Mouse (Mus musculus): ENCODE measurements around the gene Ahsa1.
"Not testable (repeated sequence)": the region's sequence is repeated elsewhere in the genome, so short reads cannot be mapped to it uniquely, and the experiment has no call there.

Ahsa1 gene

GRCm38 (mm10) chr12:87266108-87266826 lies at the start of gene Ahsa1, which contains the start of gene Vipas39:
Gene Ahsa1, plus strand, starts transcription at chr12:87266479.
Gene Vipas39, minus strand, starts transcription at chr12:87266256.
- DNase-seq, result peak; percentile 98

GRCm38 (mm10) chr12:87217596-87217995 lies 48.7 kb upstream of the Ahsa1 start:
- no peak for DNase-seq

DNA sequence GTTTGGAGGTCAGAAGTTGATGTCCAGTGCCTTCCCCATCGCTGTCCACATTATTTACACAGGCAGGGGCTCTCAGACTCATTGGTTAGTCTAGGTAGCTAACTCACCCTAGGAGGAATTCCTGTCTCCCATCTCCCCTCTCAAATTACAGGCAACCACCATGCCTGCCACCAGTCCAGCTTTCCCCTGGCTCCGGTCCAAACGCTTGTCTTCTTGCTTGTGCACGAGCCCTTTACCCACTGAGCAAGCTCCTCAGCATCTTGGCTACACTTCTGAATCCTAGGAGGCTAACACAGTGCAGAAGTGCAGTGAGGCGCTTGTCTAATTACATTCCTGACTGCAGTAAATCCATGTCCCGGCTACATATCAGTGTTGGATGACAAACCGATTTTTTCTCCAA lies 46.9 kb upstream of the Ahsa1 start:
- DNase-seq, result no peak

- no peak for DNase-seq
Measured at GRCm38 (mm10) chr12:87224950-87225349, 41.3 kb upstream of the Ahsa1 start.

GRCm38 (mm10) chr12:87226801-87227200 lies 39.5 kb upstream of the Ahsa1 start:
- no peak for DNase-seq

DNA sequence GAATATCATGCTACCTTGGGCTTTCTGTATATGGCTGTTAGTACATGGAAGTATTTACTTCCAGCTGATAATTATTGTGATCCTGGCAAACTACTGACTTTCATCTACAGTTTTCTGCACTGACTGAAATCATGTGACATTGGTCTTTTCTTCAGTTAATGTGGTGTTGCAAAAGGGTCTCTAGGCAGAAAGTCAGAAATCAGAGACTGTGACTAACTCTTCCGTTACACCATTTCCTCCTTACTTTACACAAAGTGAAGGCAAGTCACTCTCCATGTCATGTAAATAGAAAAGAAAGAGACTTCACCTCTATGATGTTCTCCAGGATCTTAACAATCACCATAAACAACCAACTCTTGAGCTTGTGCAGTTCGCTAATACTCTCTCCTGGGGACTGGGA lies 36.6 kb upstream of the Ahsa1 start:
- DNase-seq, result no peak

- DNase-seq, result no peak
Measured at GRCm38 (mm10) chr12:87230379-87230895, 35.8 kb upstream of the Ahsa1 start.

DNA sequence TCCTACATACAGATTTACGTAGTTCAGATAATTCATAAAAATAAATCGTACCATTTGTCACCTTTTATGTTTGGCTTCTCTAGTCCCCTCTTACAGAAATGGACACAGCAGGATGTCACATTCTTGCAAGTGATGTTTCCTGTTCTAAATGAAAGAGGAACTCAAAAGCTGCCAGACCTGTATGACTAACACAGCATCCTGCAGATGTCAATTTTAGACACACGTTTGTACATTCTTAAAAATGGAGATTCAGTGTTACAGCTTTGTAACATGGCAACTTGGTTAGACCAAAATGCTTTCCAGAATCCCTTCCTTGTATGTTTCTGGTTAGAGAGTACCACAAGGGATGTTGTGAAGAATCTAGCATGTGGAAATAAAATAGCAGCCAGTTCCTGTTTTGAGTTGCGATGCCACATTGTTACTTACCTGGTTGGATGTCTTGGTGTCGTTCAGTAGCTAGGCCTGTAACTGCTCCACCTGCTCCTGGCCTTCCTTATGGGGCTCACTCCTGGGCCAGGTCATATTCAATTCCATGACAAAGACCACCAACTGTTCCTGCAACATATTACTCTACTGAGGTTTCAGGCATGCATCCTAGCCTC lies 29.3 kb upstream of the Ahsa1 start:
- no peak for DNase-seq

DNA sequence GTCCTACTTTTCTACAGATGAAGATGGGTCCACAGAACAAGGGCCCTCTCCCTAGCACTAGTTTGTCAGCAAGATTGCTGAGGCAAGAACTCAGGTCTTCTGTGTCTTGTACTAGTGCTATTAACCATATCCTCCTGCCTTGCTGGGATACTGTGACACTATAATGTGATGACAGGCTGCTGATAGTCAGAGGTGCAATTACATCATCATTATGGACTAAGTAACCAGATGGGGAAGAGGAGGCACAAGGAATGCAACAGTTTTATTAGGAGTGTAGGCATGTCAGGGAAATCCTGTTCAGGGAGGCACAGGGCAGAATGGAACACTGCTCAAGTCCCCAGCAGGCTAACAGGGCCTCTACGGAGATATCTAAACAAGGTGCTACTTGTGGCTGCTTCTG lies 27.6 kb upstream of the Ahsa1 start, which contains the start of gene Noxred1:
Noxred1 (minus strand) TSS at position 101 of the 400 bp plus-strand sequence.
- no peak for DNase-seq

GRCm38 (mm10) chr12:87250161-87250560 lies 16.1 kb upstream of the Ahsa1 start:
- DNase-seq, result no peak

DNA sequence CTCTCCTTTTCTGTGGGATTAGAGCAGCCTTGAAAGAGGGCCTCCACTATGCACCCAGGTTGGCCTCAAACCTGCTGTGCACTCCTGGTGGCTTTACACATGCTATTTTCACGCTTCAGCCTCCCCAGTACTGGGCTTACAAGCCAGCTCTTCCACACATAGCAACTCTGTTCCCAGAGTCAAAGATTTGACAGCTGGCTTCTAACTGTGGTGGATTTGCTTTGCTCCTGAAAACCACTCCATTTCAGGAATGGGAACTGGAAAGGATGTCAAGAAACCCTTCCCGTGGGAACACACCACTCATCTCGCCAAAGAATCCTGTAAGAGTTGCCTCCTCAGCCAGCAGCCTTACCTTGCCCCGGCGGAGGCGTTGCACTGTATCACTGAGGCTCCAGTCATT lies 12.4 kb upstream of the Ahsa1 start:
- no peak for DNase-seq

DNA sequence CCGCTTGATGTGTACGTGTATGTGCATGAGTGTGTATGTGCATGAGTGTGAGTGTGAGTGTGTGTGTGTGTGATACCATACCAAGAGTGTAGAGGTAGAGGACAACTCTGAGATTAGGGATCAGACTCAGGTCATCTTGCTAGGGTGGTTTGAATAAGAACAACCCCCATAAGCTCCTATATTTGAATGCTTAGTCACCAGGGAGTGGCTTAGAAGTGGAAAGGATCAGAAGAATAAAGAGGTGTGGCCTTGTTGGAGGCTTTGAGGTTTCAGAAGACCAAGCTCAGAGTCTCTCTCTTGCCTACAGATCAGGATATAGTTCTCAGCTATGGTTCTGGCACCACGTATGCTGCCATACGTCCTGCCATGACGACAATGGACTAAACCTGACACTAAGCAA lies 9.7 kb upstream of the Ahsa1 start:
- DNase-seq, result no peak

DNA sequence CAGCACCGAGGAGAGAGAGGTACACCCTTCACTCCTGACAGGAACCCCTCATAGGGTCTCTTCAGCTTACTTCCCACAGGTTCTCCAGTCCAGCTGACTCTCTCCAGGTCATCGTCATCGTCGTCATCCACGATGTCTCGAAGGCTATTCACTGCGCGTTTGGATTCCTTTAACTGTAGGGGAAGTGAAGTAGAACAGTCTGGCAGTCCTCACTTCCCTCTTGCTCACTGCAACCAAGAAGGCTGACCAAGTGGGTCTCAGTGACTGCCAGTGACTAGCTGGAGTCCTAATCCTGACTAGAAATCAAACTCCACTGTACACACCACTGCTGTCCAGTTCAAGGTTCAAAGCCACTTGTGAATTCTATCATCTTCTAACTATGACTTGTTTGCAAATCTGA lies 5.7 kb upstream of the Ahsa1 start:
- no peak for DNase-seq

GRCm38 (mm10) chr12:87265444-87265843 lies 835 bp upstream of the Ahsa1 start:
- no peak for DNase-seq

DNA sequence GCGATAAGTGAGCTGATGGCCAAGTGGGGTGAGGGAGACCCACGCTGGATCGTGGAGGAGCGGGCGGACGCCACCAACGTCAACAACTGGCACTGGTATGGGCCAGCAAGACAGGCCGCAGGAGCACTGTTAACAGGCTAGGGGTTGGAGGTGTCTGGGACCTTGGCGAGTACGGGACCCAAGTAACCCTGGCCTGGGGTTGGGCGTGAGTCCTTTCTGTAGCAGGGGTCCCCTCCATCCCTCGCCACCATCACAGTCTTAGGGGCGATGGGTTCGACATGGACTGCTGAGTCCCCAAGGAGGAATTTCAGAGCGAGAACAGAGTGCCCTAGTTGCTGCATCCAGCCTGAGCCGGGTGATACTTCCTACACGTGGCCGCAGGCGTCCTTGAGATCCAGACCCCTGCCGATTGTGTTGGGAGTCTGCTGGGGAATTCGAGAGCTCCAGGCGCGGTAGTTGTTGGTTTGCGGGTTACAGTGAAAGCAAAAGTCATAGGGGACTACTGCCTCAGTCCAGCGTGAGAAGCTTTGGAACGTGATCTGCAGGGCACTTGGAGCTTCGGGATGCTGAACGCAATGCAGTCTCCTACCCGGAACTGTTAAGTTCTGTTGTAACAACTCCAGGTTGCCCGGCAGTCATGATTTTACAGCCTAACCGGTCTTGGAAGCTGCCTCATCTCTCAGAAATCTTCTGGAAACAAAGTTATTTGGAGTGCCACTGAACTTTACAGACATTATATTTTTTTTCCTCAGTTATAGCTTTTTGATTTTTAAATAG lies 736 bp downstream of the Ahsa1 start:
- peak; percentile 13 for DNase-seq

DNA sequence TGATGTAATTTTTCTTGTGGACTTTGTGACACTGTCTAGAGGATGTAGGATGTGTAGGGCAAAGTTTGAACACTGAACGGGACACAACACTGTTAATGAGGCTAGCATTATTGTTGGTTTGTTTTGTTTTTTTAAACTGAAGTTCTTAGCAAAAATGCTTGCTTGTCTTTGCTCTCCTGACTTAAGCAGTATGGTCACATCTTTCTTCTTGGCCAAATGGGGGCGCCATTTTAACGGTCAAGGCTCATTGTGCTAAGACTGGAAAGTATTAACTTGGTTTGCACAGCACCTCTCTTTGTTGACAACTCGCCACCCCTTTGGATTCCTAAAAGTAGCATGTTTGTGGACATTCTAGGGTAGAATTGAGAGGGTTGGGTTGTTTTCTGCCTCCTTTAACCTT lies 1.4 kb downstream of the Ahsa1 start:
- peak; percentile 30 for DNase-seq

DNA sequence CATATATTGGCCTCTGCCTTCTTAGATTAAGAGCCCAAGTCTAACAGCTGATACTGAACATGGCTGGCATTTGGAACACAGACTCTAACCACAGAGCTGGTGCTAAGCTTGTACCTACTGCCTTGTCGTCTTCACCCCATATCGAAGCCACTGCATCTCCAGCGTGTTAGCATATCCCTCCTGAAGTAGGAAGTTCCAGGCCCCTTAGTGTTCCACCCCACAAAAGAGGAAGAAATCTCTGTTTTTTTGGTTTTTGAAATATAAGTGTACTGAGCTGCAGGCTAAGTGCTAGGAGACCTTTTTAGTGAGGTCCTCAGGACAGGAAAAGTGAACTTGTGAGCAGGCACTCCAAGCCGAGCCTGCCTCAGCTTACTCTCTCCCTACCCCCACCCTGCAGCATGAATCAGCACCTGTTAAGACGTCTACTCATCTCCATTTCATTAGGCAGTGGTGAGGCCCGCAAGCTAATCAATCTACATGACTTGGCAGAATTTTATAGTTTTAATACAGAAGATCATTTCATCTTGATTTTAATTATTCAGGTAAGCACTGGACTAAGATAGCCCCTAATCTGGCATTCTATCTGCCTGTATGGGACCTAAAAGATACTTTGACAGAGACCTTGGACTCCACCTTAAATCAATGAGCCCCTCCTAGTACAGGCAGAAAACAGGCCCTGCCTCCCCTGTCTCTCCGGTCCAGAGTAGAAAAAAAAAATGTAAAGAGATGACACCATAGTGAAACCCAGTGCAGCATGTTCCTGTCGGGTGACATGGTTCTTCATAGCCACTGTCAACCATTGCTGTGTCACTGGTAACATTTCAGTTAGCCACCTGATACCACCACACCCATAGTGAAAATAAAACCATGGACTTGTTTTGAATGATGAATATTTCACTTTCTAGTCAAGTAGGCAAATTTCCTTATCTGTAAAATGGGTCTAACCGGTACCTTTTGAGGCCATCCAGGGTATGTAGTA lies 8.9 kb downstream of the Ahsa1 start:
- no peak for DNase-seq

- DNase-seq, result not testable (repeated sequence)
Measured at GRCm38 (mm10) chr12:87277251-87277650, 11.0 kb downstream of the Ahsa1 start.

GRCm38 (mm10) chr12:87278118-87278730 lies 11.9 kb downstream of the Ahsa1 start:
- DNase-seq, result peak; percentile 9

- DNase-seq, result no peak
Measured at GRCm38 (mm10) chr12:87279350-87279749, 13.1 kb downstream of the Ahsa1 start.

DNA sequence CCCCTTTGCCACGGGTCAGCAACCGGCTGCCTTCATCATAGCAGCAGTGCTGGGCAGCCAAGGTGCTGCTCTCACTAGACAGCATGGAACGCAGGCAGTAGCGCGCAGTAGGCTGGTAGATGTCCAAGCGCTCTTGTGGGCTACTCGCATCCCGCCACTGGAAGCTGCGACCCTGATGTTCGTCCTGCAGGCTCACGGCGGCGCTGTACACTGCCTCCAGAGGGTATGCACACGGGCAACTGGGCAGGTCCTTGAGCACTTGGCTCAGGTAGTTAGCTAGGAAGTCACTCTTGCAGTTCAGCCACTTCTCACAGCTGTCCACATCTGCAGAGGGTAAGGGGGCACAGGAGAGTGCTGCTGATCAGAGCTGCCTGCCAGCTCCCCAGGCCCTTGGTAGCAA lies 13.6 kb downstream of the Ahsa1 start:
- peak; percentile 46 for DNase-seq

- no peak for DNase-seq
Measured at GRCm38 (mm10) chr12:87281766-87282165, 15.5 kb downstream of the Ahsa1 start.
